Mouse (Mus musculus) myocyte (in vitro differentiated cells): Measurements from ENCODE around the gene Fam160a1.

Source experiments
- CEBPB ChIP-seq: IDR thresholded peaks from 2 replicates; pipeline ENCODE4 v1.6.1; 2011; ENCODE audit warnings: mild to moderate bottlenecking, moderate library complexity; ENCODE audit not compliant: poor library complexity, insufficient read depth, severe bottlenecking
- E2F4 ChIP-seq: IDR thresholded peaks from one replicate; pipeline ENCODE4 v1.6.1; 2011; ENCODE audit warnings: mild to moderate bottlenecking, control low read depth, moderate library complexity; ENCODE audit not compliant: insufficient read depth
- MAX ChIP-seq: IDR thresholded peaks from one replicate; pipeline ENCODE4 v1.6.1; 2011; ENCODE audit warnings: low read depth, mild to moderate bottlenecking, control low read depth
- MYOD1 ChIP-seq, 3 experiments: IDR thresholded peaks; one replicate each; pipeline ENCODE4 v1.6.1; 2011; ENCODE audit warnings: control low read depth in 2 of 3, low read depth in 2 of 3, mild to moderate bottlenecking in 2 of 3, moderate library complexity in 1 of 3; ENCODE audit not compliant: insufficient read length in 2 of 3, control insufficient read depth in 1 of 3
- POLR2A ChIP-seq: IDR thresholded peaks from one replicate; pipeline ENCODE4 v1.6.1; 2011; ENCODE audit warnings: low read depth, mild to moderate bottlenecking, control low read depth, moderate library complexity; ENCODE audit not compliant: insufficient read length
- REST ChIP-seq: IDR thresholded peaks from one replicate; pipeline ENCODE4 v1.6.1; 2011; ENCODE audit warnings: mild to moderate bottlenecking, control low read depth, moderate library complexity; ENCODE audit not compliant: insufficient read depth, insufficient read length
- TCF3 ChIP-seq: IDR thresholded peaks from one replicate; pipeline ENCODE4 v1.6.1; 2011; ENCODE audit warnings: low read depth, control low read depth; ENCODE audit not compliant: insufficient read length

DNA sequence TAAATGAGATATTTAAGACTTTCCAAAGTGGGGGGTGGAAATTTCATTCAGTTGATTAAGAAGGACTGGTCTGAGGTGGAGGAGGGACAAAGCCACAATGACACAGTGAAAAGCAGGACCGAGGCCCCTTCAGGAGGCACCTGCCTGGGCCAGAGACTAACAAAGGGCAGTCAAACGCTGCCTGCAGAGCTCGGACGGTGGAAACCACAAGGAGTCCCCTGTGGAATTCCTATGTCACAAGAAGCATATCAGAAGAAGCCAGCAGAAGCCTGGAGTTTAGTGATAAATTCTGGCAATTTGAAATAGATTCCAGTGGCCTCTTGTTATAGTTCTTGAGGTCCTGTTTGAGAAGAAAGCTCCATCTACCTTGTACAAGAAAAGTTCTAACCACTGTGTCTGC is 40.0 kb upstream of the Fam160a1 start:
- no peak for TF ChIP-seq POLR2A
- TF ChIP-seq MAX, result no peak
- TF ChIP-seq REST, result no peak
- peak in 1 of 3 experiments; percentile 6 for TF ChIP-seq MYOD1 (IDR thresholded peaks at IDR 0.05; ENCODE audit: control insufficient read depth in 1 of 3, insufficient read length in 2 of 3, low read depth in 2 of 3)
- TF ChIP-seq E2F4, result no peak
- no peak for TF ChIP-seq TCF3
- no peak for TF ChIP-seq CEBPB
